Mouse (Mus musculus): ENCODE measurements around the gene Ilf2. TPM values are rescaled to one million over a fixed set of nuclear protein-coding genes. Genes with fewer than 3 reads are reported as not detected.

Ilf2 gene
- polyA plus RNA-seq, 1 experiment: 98.7 TPM

DNA sequence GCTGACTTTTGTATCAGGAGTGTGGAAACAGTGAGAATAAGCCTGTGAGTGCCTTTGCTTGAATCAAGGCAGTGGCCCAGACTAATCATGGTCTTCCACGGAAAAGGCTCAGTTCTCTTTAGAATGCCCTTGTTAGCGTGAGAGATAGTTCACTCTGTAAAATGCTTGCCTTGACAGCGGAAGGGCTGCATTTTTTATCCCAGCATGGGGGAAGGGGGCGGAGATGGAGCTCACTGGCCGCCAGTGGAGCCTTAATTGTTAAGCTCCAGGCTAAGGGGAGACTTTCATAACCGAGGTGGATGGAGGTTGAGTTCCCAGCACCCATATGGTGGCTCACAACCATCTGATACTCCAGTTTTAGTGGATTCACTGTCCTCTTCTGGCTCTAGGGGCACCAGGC lies 27.3 kb upstream of the Ilf2 start:
- WGBS: 42% methylated on average over 6 of the region's 6 CpGs
- no peak for DNase-seq
- TF ChIP-seq CTCF (IDR thresholded peaks at IDR 0.05; ENCODE audit: borderline replicate concordance, insufficient read depth, low read depth, low read length) (no peak), POLR2A (IDR thresholded peaks at IDR 0.05; ENCODE audit: borderline replicate concordance, insufficient read depth, low read length) (no peak)
- Histone ChIP-seq H3K27ac (ENCODE audit: insufficient read depth, low read length) (no peak overlapping the region), H3K4me1 (ENCODE audit: control insufficient read depth, insufficient read depth, low read length) (no peaks in the 10 kb centered on the region), H3K4me3 (replicated peaks; ENCODE audit: insufficient read depth, low read depth, low read length) (no peak overlapping the region), H3K27me3 (ENCODE audit: control insufficient read depth, insufficient read depth, low read length) (no peaks in the 10 kb centered on the region)

DNA sequence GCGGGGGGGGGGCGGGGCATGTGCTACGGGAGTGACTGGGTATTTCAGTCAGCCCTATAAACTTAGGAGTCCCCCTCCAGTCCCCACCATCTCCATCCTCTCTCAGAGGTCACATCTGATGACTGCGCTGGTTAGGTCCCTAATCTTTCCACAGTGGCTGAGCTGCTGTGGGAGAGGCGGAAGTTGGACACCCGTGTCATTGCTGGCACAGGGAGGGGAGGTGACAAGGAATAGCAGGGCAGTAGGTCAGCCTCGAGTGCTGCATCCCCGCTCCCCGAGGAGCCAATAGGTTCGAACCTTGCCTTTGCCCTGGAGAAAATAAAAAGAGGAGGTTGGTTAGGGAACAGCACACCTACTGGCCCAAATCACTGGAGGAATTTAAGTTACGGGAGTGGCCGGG lies 25.1 kb upstream of the Ilf2 start:
- no peaks in the 10 kb centered on the region for H3K4me1 ChIP-seq (ENCODE audit: control insufficient read depth, insufficient read depth, low read length)
- DNase-seq: no peak
- no peak overlapping the region for H3K4me3 ChIP-seq (replicated peaks; ENCODE audit: insufficient read depth, low read depth, low read length)
- WGBS: 30% methylated on average over 12 of the region's 12 CpGs
- H3K27me3 ChIP-seq (ENCODE audit: control insufficient read depth, insufficient read depth, low read length): no peaks in the 10 kb centered on the region
- TF ChIP-seq POLR2A (IDR thresholded peaks at IDR 0.05; ENCODE audit: borderline replicate concordance, insufficient read depth, low read length) (no peak), CTCF (IDR thresholded peaks at IDR 0.05; ENCODE audit: borderline replicate concordance, insufficient read depth, low read depth, low read length) (no peak)
- no peak overlapping the region for H3K27ac ChIP-seq (ENCODE audit: insufficient read depth, low read length)

DNA sequence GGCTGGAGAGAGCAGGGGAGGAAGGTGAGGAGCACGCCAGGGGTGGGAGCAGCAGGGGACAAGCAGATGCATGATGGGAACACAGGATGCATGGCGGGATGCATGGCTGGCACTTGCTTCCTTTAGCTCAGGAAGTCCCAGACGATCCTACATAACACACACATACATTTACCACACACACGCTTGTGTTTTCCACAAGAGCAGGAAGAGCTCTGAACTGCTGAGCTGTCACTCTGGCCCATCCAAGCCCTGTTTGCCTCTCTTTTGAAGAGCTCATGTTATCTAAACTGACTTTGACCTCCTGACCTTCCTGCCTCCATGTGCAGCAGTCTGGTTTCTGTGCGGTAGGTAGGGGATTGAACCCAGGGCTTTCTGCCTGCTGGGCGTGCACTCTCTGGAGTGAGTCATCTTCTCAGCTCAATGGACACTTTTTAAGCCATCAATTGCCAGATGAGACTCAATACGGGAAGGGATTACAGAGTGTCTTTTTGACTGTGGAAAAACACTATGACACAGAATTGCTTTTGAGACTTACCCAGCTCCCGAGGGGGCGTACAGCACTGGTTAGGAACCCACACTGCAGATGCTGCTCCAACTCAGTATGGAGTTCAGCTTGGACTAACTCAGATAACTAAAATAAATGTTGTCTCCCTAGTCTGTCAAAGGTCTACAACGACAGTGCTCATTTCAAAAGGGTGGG lies 24.4 kb upstream of the Ilf2 start:
- TF ChIP-seq POLR2A (IDR thresholded peaks at IDR 0.05; ENCODE audit: borderline replicate concordance, insufficient read depth, low read length): no peak
- TF ChIP-seq CTCF (IDR thresholded peaks at IDR 0.05; ENCODE audit: borderline replicate concordance, insufficient read depth, low read depth, low read length): no peak
- 53% methylated on average over 10 of the region's 10 CpGs for WGBS
- no peak overlapping the region for H3K27ac ChIP-seq (ENCODE audit: insufficient read depth, low read length)

DNA sequence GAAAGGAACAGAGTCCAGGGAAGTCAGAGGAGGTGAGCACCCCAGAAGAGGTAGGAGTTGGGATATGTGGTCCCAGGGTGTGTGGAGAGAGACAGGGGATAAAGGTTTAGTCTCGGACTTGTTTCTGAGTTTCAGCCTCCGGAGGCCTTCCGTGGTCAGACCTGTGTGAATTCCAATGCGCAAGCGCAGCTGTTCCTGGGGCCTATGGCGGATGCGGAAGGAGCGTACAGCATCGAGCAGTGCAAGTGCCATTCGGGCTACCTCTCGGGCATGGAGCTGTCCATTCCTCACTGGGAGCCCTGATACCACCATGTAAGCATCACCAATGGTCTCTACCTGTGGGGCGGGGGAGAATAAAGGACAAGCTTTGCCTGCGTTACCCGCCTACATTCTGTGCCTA lies 21.0 kb upstream of the Ilf2 start:
- no peak for DNase-seq
- Histone ChIP-seq H3K4me1 (ENCODE audit: control insufficient read depth, insufficient read depth, low read length) (no peaks in the 10 kb centered on the region), H3K27me3 (ENCODE audit: control insufficient read depth, insufficient read depth, low read length) (no peaks in the 10 kb centered on the region), H3K27ac (ENCODE audit: insufficient read depth, low read length) (no peak overlapping the region), H3K4me3 (replicated peaks; ENCODE audit: insufficient read depth, low read depth, low read length) (no peak overlapping the region)
- 85% methylated on average over 14 of the region's 14 CpGs for WGBS
- TF ChIP-seq POLR2A (IDR thresholded peaks at IDR 0.05; ENCODE audit: borderline replicate concordance, insufficient read depth, low read length): no peak
- TF ChIP-seq CTCF (IDR thresholded peaks at IDR 0.05; ENCODE audit: borderline replicate concordance, insufficient read depth, low read depth, low read length): no peak

More for the DNA sequence above, 24.4 kb upstream of the Ilf2 start:
- Histone ChIP-seq H3K4me3 (replicated peaks; ENCODE audit: insufficient read depth, low read depth, low read length) (no peak overlapping the region), H3K4me1 (ENCODE audit: control insufficient read depth, insufficient read depth, low read length) (no peaks in the 10 kb centered on the region), H3K27me3 (ENCODE audit: control insufficient read depth, insufficient read depth, low read length) (no peaks in the 10 kb centered on the region)
- DNase-seq: no peak

DNA sequence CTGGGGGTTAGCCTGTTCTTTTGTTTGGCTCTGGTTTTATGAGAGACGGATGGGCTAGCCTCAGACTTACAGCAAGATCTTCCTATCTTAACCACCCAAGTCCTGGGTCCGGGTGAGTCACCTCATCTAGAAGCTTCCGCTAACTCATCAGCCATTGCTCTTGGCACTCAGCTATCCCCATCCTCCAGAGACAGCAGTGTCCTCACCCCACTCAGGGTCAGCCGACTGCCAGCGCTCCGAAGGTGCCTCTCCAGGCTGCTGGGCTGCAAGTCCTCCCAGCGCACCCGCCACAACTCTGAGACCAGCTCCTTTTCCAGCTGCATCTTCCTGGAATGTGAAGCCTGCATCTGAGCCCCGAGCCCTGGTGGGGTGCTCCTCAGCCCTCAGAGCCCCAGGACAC lies 16.2 kb upstream of the Ilf2 start:
- TF ChIP-seq CTCF (IDR thresholded peaks at IDR 0.05; ENCODE audit: borderline replicate concordance, insufficient read depth, low read depth, low read length) (no peak), POLR2A (IDR thresholded peaks at IDR 0.05; ENCODE audit: borderline replicate concordance, insufficient read depth, low read length) (no peak)
- 75% methylated on average over 9 of the region's 9 CpGs for WGBS

DNA sequence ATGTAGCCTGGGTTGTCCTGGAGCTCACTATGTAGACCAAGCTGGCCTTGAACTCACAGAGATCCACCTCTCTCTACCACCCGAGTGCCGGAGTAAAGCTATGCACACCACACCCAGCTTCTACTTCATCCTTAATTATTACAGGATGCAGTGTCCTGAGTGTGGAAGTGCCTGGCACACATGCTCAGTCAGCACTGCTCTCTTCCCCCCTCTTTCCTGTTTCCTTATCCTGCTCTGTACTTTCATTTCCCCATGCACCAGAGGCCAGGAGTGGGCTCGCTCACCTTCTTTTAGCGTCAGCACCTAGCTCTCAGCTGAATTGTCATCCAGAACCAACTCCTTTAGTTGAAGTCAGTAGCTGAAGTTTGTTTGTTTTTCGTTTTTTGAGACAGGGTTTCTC lies 15.6 kb upstream of the Ilf2 start:
- H3K4me1 ChIP-seq (ENCODE audit: control insufficient read depth, insufficient read depth, low read length): no peaks in the 10 kb centered on the region
- TF ChIP-seq CTCF (IDR thresholded peaks at IDR 0.05; ENCODE audit: borderline replicate concordance, insufficient read depth, low read depth, low read length) (no peak), POLR2A (IDR thresholded peaks at IDR 0.05; ENCODE audit: borderline replicate concordance, insufficient read depth, low read length) (no peak)
- WGBS: 70% methylated on average over 5 of the region's 5 CpGs
- no peak for DNase-seq
- H3K27ac ChIP-seq (ENCODE audit: insufficient read depth, low read length): no peak overlapping the region
- H3K4me3 ChIP-seq (replicated peaks; ENCODE audit: insufficient read depth, low read depth, low read length): no peak overlapping the region
- peaks cover 3% of the 10 kb centered on the region; the same call in 1 of the 2 replicates for H3K27me3 ChIP-seq (ENCODE audit: control insufficient read depth, insufficient read depth, low read length)

More for the DNA sequence above, 16.2 kb upstream of the Ilf2 start:
- Histone ChIP-seq H3K27me3 (ENCODE audit: control insufficient read depth, insufficient read depth, low read length) (no peaks in the 10 kb centered on the region), H3K4me1 (ENCODE audit: control insufficient read depth, insufficient read depth, low read length) (no peaks in the 10 kb centered on the region), H3K4me3 (replicated peaks; ENCODE audit: insufficient read depth, low read depth, low read length) (no peak overlapping the region), H3K27ac (ENCODE audit: insufficient read depth, low read length) (no peak overlapping the region)
- DNase-seq: no peak

DNA sequence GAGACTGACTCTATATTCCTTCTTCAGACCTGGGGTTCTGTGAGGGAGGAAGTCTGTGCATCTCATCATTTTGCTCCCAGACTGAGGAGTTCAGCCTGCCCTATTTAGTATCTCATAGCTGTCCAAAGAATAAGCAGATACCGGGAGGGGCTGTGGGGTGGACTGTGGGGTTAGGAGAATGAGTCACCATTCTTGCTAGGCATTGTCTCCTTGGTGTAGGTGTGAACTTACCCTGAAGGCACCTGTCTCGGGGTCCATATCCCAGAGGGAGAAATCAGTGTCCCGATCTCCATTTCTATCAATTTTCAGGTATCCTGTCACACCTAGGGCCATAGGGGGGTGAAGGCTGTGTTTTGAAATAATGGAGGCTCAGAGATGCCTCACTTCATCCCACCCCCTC lies 14.0 kb upstream of the Ilf2 start:
- Histone ChIP-seq H3K27ac (ENCODE audit: insufficient read depth, low read length) (no peak overlapping the region), H3K27me3 (ENCODE audit: control insufficient read depth, insufficient read depth, low read length) (peaks cover 3% of the 10 kb centered on the region; the same call in 1 of the 2 replicates), H3K4me3 (replicated peaks; ENCODE audit: insufficient read depth, low read depth, low read length) (no peak overlapping the region), H3K4me1 (ENCODE audit: control insufficient read depth, insufficient read depth, low read length) (no peaks in the 10 kb centered on the region)
- 95% methylated on average over 3 of the region's 3 CpGs for WGBS
- DNase-seq: no peak
- TF ChIP-seq CTCF (IDR thresholded peaks at IDR 0.05; ENCODE audit: borderline replicate concordance, insufficient read depth, low read depth, low read length): no peak
- no peak for TF ChIP-seq POLR2A (IDR thresholded peaks at IDR 0.05; ENCODE audit: borderline replicate concordance, insufficient read depth, low read length)

DNA sequence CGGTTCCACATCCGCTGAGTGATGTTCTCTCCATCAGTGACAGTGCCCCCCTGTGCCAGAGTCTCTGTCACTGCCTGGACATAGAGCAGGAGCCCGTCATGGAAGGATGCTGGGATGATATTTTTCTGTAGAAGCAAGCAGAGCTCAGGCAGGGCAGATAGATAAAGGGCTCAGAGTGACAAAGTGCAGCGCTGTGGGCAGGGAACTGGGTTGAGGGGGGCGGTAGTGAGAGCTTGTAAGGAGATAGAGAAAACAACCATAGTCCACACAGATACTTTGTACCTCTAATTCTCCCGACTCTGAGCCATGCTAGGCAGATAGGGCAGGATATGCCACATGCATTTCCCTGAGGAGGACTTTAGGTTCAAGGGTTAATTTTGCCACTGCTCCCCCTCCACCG lies 13.3 kb upstream of the Ilf2 start:
- Histone ChIP-seq H3K27me3 (ENCODE audit: control insufficient read depth, insufficient read depth, low read length) (peaks cover 3% of the 10 kb centered on the region; the same call in 1 of the 2 replicates), H3K27ac (ENCODE audit: insufficient read depth, low read length) (no peak overlapping the region), H3K4me3 (replicated peaks; ENCODE audit: insufficient read depth, low read depth, low read length) (no peak overlapping the region), H3K4me1 (ENCODE audit: control insufficient read depth, insufficient read depth, low read length) (no peaks in the 10 kb centered on the region)
- 41% methylated on average over 7 of the region's 7 CpGs for WGBS
- no peak for DNase-seq
- TF ChIP-seq POLR2A (IDR thresholded peaks at IDR 0.05; ENCODE audit: borderline replicate concordance, insufficient read depth, low read length): no peak
- TF ChIP-seq CTCF (IDR thresholded peaks at IDR 0.05; ENCODE audit: borderline replicate concordance, insufficient read depth, low read depth, low read length): no peak
